Mouse (Mus musculus) myocyte (in vitro differentiated cells): ENCODE data around the gene Rabac1. TPM values are rescaled to one million over a fixed set of nuclear protein-coding genes. Genes with fewer than 3 reads are reported as not detected.

Experiments
- H3K27me3 ChIP-seq: one replicate; pipeline ENCODE4 v1.6.1; 2011; ENCODE audit not compliant: control insufficient read depth, insufficient read depth, insufficient read length
- H3K36me3 ChIP-seq: one replicate; pipeline ENCODE4 v1.6.1; 2011; ENCODE audit not compliant: control insufficient read depth, insufficient read depth
- H3K4me2 ChIP-seq: one replicate; pipeline ENCODE4 v1.6.1; 2011; ENCODE audit warnings: low read depth, control low read depth
- H3K4me3 ChIP-seq: one replicate; pipeline ENCODE4 v1.5.1; 2011; ENCODE audit warnings: mild to moderate bottlenecking, control low read depth, moderate library complexity
- H3K79me2 ChIP-seq: one replicate; pipeline ENCODE4 v1.6.1; 2011; ENCODE audit not compliant: control insufficient read depth, insufficient read depth
- H3ac ChIP-seq: one replicate; pipeline ENCODE4 v1.6.1; 2011; ENCODE audit not compliant: control insufficient read depth, insufficient read length
- CEBPB ChIP-seq: IDR thresholded peaks from 2 replicates; pipeline ENCODE4 v1.6.1; 2011; ENCODE audit warnings: mild to moderate bottlenecking, moderate library complexity; ENCODE audit not compliant: poor library complexity, insufficient read depth, severe bottlenecking
- E2F4 ChIP-seq: IDR thresholded peaks from one replicate; pipeline ENCODE4 v1.6.1; 2011; ENCODE audit warnings: mild to moderate bottlenecking, control low read depth, moderate library complexity; ENCODE audit not compliant: insufficient read depth
- MAX ChIP-seq: IDR thresholded peaks from one replicate; pipeline ENCODE4 v1.6.1; 2011; ENCODE audit warnings: low read depth, mild to moderate bottlenecking, control low read depth
- MYOD1 ChIP-seq, 3 experiments: IDR thresholded peaks; one replicate each; pipeline ENCODE4 v1.6.1; 2011; ENCODE audit warnings: control low read depth in 2 of 3, low read depth in 2 of 3, mild to moderate bottlenecking in 2 of 3, moderate library complexity in 1 of 3; ENCODE audit not compliant: insufficient read length in 2 of 3, control insufficient read depth in 1 of 3
- MYOG ChIP-seq, 3 experiments: IDR thresholded peaks; one replicate each; pipeline ENCODE4 v1.6.1; 2011; ENCODE audit warnings: control low read depth in 2 of 3, low read depth in 2 of 3, mild to moderate bottlenecking in 2 of 3; ENCODE audit not compliant: insufficient read length in 2 of 3, control insufficient read depth in 1 of 3, insufficient read depth in 1 of 3
- POLR2A ChIP-seq: IDR thresholded peaks from one replicate; pipeline ENCODE4 v1.6.1; 2011; ENCODE audit warnings: low read depth, mild to moderate bottlenecking, control low read depth, moderate library complexity; ENCODE audit not compliant: insufficient read length
- POLR2AphosphoS2 ChIP-seq: IDR thresholded peaks from one replicate; pipeline ENCODE4 v1.6.1; 2011; ENCODE audit warnings: low read depth, control low read depth; ENCODE audit not compliant: insufficient read length
- REST ChIP-seq: IDR thresholded peaks from one replicate; pipeline ENCODE4 v1.6.1; 2011; ENCODE audit warnings: mild to moderate bottlenecking, control low read depth, moderate library complexity; ENCODE audit not compliant: insufficient read depth, insufficient read length
- SRF ChIP-seq: IDR thresholded peaks from one replicate; pipeline ENCODE4 v1.6.1; 2011; ENCODE audit warnings: low read depth; ENCODE audit not compliant: control insufficient read depth, insufficient read length
- TCF12 ChIP-seq: IDR thresholded peaks from one replicate; pipeline ENCODE4 v1.6.1; 2011; ENCODE audit warnings: mild to moderate bottlenecking, control low read depth; ENCODE audit not compliant: poor library complexity, insufficient read depth, severe bottlenecking
- TCF3 ChIP-seq: IDR thresholded peaks from one replicate; pipeline ENCODE4 v1.6.1; 2011; ENCODE audit warnings: low read depth, control low read depth; ENCODE audit not compliant: insufficient read length
- USF1 ChIP-seq: IDR thresholded peaks from one replicate; pipeline ENCODE4 v1.6.1; 2011; ENCODE audit warnings: low read depth, mild to moderate bottlenecking, control low read depth, moderate library complexity
- polyA plus RNA-seq: library from polyadenylated mRNA; unstranded; fragments of >200 nt; fragmentation: generic; extraction: Trizol; gene quantifications from one replicate; pipeline ENCODE4 v1.2.1, GENCODE M21; 2012; ENCODE audit warnings: missing spikeins

The Rabac1 gene
- polyA plus RNA-seq, 1 experiment: 309 TPM

- TF ChIP-seq SRF: no peak
- TF ChIP-seq TCF3: no peak
- no peak for TF ChIP-seq MAX
- TF ChIP-seq E2F4: no peak
- no peak for TF ChIP-seq POLR2AphosphoS2
- TF ChIP-seq MYOG (IDR thresholded peaks at IDR 0.05; ENCODE audit: control insufficient read depth in 1 of 3, insufficient read depth in 1 of 3, insufficient read length in 2 of 3, low read depth in 2 of 3): no peak
- TF ChIP-seq TCF12: no peak
- TF ChIP-seq USF1: no peak
- no peak for TF ChIP-seq REST
- TF ChIP-seq MYOD1 (IDR thresholded peaks at IDR 0.05; ENCODE audit: control insufficient read depth in 1 of 3, insufficient read length in 2 of 3, low read depth in 2 of 3): no peak
- no peak for TF ChIP-seq POLR2A
- TF ChIP-seq CEBPB: no peak
- no peak overlapping the region for H3K4me3 ChIP-seq
- no peaks in the 10 kb centered on the region for H3K36me3 ChIP-seq
- no peak overlapping the region for H3K4me2 ChIP-seq
- H3K27me3 ChIP-seq: peaks cover 86% of the 10 kb centered on the region
- H3ac ChIP-seq: no peak overlapping the region
- no peaks in the 10 kb centered on the region for H3K79me2 ChIP-seq
These were observed 28.9 kb downstream of the Rabac1 start for GRCm38 (mm10) chr7:24943641-24944040.

DNA sequence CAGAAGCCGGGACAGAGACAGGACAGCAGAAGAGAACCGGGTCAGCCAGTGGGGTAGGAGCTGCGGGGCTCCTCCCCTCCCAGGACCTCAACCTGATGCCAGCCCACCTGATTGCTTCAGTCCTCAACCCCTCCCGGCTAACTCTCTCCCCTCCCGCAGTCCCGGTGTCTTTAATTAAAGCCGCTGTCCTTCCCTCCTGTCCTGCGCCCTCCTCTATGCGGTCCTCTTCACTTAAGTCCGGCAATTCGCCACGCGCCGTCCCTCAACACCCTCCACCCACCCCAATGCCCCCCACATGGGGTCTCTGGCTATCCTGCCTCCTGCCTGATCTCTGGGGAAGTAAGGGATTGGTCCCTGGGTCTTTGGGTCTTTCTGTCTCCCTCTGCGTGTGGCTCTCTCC, 40.9 kb downstream of the Rabac1 start:
- H3K4me2 ChIP-seq: no peak overlapping the region
- H3K4me3 ChIP-seq: no peak overlapping the region
- TF ChIP-seq USF1 (no peak), POLR2AphosphoS2 (no peak), TCF12 (no peak), MAX (no peak), CEBPB (no peak), MYOD1 (IDR thresholded peaks at IDR 0.05; ENCODE audit: control insufficient read depth in 1 of 3, insufficient read length in 2 of 3, low read depth in 2 of 3) (no peak), POLR2A (no peak), MYOG (IDR thresholded peaks at IDR 0.05; ENCODE audit: control insufficient read depth in 1 of 3, insufficient read depth in 1 of 3, insufficient read length in 2 of 3, low read depth in 2 of 3) (no peak), REST (no peak), TCF3 (no peak), E2F4 (no peak), SRF (no peak)
- no peaks in the 10 kb centered on the region for H3K79me2 ChIP-seq
- H3K36me3 ChIP-seq: no peaks in the 10 kb centered on the region
- H3ac ChIP-seq: no peak overlapping the region
- H3K27me3 ChIP-seq: peaks cover 69% of the 10 kb centered on the region

GRCm38 (mm10) chr7:24930475-24930874, 42.1 kb downstream of the Rabac1 start:
- no peak for TF ChIP-seq MYOD1 (IDR thresholded peaks at IDR 0.05; ENCODE audit: control insufficient read depth in 1 of 3, insufficient read length in 2 of 3, low read depth in 2 of 3)
- TF ChIP-seq CEBPB: no peak
- no peak for TF ChIP-seq TCF12
- no peak for TF ChIP-seq MYOG (IDR thresholded peaks at IDR 0.05; ENCODE audit: control insufficient read depth in 1 of 3, insufficient read depth in 1 of 3, insufficient read length in 2 of 3, low read depth in 2 of 3)
- TF ChIP-seq MAX: no peak
- no peak for TF ChIP-seq TCF3
- TF ChIP-seq REST: no peak
- H3K27me3 ChIP-seq: peaks cover 57% of the 10 kb centered on the region

More at GRCm38 (mm10) chr7:24930475-24930874, 42.1 kb downstream of the Rabac1 start:
- H3K36me3 ChIP-seq: no peaks in the 10 kb centered on the region
- H3K4me2 ChIP-seq: no peak overlapping the region
- H3ac ChIP-seq: no peak overlapping the region
- no peaks in the 10 kb centered on the region for H3K79me2 ChIP-seq
- no peak overlapping the region for H3K4me3 ChIP-seq

Other genes starting within 250 kb of the Rabac1 start
- not detected for gene Gm4763, start 245.8 kb downstream of the Rabac1 start, polyA plus RNA-seq
- gene Cd177, start 212.4 kb downstream of the Rabac1 start, polyA plus RNA-seq: not detected
- not detected for gene Ceacam10, start 195.5 kb downstream of the Rabac1 start, polyA plus RNA-seq
- 79.9 TPM for gene Gm9844, start 110.5 kb downstream of the Rabac1 start, polyA plus RNA-seq
- not detected for gene Lypd4, start 102.8 kb downstream of the Rabac1 start, polyA plus RNA-seq
- not detected for gene Dmrtc2, start 102.7 kb downstream of the Rabac1 start, polyA plus RNA-seq
- 1,912 TPM for gene Rps19, start 88.4 kb downstream of the Rabac1 start, polyA plus RNA-seq
- 0.12 TPM for gene Cd79a, start 75.4 kb downstream of the Rabac1 start, polyA plus RNA-seq
- gene Arhgef1, start 69.8 kb downstream of the Rabac1 start, polyA plus RNA-seq: 51.4 TPM
- gene Gm4881, start 28.3 kb downstream of the Rabac1 start, polyA plus RNA-seq: not detected
- 6.6 TPM for gene Atp1a3, start 33.2 kb upstream of the Rabac1 start, polyA plus RNA-seq
- 14.7 TPM for gene Grik5, start 99.6 kb upstream of the Rabac1 start, polyA plus RNA-seq
- gene Zfp574, start 99.8 kb upstream of the Rabac1 start, polyA plus RNA-seq: 10.8 TPM
- 0.01 TPM for gene Pou2f2, start 207.0 kb upstream of the Rabac1 start, polyA plus RNA-seq
- gene Dedd2, start 247.9 kb upstream of the Rabac1 start, polyA plus RNA-seq: 8.8 TPM
- gene Zfp526, start 248.7 kb upstream of the Rabac1 start, polyA plus RNA-seq: 5.6 TPM